Mouse (Mus musculus): ENCODE measurements around the gene Clcn6.

Gene Clcn6

GRCm38 (mm10) chr4:147985205-147986132 lies 53.2 kb downstream of the Clcn6 start, which contains the start of gene Nppb:
Gene Nppb (plus strand): TSS chr4:147985788.
- DNase-seq (ENCODE audit: low spot score in 2 of 2): peak in 1 of 2 experiments; percentile 48

GRCm38 (mm10) chr4:147979441-147979860 lies 59.2 kb downstream of the Clcn6 start:
- no peak for DNase-seq (ENCODE audit: low spot score in 2 of 2)

GRCm38 (mm10) chr4:147978391-147978790 lies 60.2 kb downstream of the Clcn6 start:
- DNase-seq (ENCODE audit: low spot score in 2 of 2): no peak

DNA sequence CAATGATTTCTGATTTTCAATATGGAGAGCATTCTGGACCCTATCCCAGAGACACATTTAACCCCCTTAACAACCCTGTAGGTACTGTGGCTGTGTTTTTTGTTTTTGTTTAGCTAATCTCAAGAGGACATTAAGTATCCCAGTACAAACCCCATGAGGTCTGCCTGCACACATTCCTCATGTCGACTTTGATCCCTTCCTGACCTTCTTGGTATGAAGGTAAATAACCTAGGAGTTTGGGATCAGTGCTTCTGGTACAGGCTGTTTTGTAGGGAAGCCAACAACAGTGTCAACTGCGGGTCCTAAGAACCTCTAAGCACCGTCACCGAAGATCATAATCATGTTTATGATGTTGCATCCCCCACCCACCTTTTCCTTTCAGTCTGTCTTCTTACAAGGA lies 60.9 kb downstream of the Clcn6 start:
- DNase-seq (ENCODE audit: low spot score in 2 of 2): no peak

DNA sequence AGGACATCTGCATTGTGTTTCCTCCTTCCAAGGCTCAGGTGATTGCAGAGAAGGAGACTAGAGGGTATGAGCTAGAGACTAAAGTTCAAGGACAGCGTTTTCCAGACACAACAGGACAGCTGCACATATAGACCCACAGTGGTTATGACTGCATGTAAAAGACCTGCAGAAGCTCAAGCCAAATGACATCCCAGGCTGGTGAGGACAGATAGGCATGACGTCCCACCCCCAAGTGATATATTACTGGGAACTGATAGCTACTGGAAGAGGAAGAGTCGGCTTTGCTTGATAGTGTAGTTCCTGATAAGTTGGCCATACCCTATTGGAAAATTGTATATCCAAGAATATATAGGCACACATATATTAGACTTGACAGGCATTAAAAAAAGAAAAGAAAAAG lies 62.4 kb downstream of the Clcn6 start:
- no peak for DNase-seq (ENCODE audit: low spot score in 2 of 2)

GRCm38 (mm10) chr4:147969337-147969736 lies 69.3 kb downstream of the Clcn6 start:
- no peak for DNase-seq (ENCODE audit: low spot score in 2 of 2)

DNA sequence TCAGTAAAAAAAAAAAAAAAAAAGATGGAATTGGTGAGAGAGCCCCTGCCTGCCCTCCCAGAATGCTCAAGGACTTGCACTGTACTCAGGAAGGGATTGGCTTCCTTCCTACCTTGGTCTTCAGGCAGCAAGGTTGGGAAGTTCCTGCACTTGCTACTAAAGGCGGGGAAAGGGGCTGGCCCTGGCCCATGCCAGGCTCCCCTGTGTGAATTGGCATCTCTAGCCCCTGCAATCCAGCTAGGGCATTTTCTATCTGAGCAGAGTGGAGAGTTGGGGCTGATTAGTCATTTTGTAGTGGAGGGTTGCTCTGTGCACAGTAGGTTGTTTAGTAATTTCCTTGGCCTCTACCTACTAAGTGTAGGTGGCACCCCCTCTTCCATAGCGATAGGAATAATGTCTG lies 69.8 kb downstream of the Clcn6 start:
- no peak for DNase-seq (ENCODE audit: low spot score in 2 of 2)

- DNase-seq (ENCODE audit: low spot score in 2 of 2): no peak
Observed at GRCm38 (mm10) chr4:147965712-147966111, 72.9 kb downstream of the Clcn6 start.

GRCm38 (mm10) chr4:147963623-147964022 lies 75.0 kb downstream of the Clcn6 start:
- DNase-seq (ENCODE audit: low spot score in 2 of 2): no peak

- no peak for DNase-seq (ENCODE audit: low spot score in 2 of 2)
Observed at GRCm38 (mm10) chr4:147962781-147963180, 75.8 kb downstream of the Clcn6 start.

GRCm38 (mm10) chr4:147959881-147960831 lies 78.5 kb downstream of the Clcn6 start:
- DNase-seq (ENCODE audit: low spot score in 2 of 2): peak; percentile 30 to 71

- DNase-seq (ENCODE audit: low spot score in 2 of 2): no peak
Observed at GRCm38 (mm10) chr4:147957141-147957540, 81.5 kb downstream of the Clcn6 start.
